Mouse (Mus musculus) heart, postnatal 0 days (tissue): ENCODE results near the gene Dram1. TPM values are rescaled to one million over a fixed set of nuclear protein-coding genes. Genes with fewer than 3 reads are reported as not detected.

Experiments
- ATAC-seq: fragments of 200-750 bp; cut with Nextera tagmentation; 2 replicates; pipeline ENCODE4 v1.8.0; 2017; ENCODE audit warnings: low read depth, moderate number of reproducible peaks, moderate library complexity; ENCODE audit not compliant: insufficient read depth
- DNase-seq: peaks from one replicate; pipeline ENCODE4 v3.0.0-alpha.2; 2016; ENCODE audit warnings: low spot score
- H3K27ac ChIP-seq: fragments of 300-500 bp; sonication (generic); 2 replicates; pipeline ENCODE4 v1.5.1; 2014; ENCODE audit warnings: low read depth, mild to moderate bottlenecking
- H3K27me3 ChIP-seq: fragments of 300-500 bp; sonication (generic); 2 replicates; pipeline ENCODE4 v1.6.1; 2014; ENCODE audit warnings: low read length, mixed read lengths; ENCODE audit not compliant: control insufficient read depth, insufficient read depth
- H3K36me3 ChIP-seq: fragments of 300-500 bp; sonication (generic); replicated peaks from 2 replicates; pipeline ENCODE4 v1.6.1; 2014; ENCODE audit warnings: low read length, mixed read lengths; ENCODE audit not compliant: control insufficient read depth, insufficient read depth
- H3K4me1 ChIP-seq: fragments of 300-500 bp; sonication (generic); 2 replicates; pipeline ENCODE4 v1.6.1; 2014; ENCODE audit warnings: antibody characterized with exemption; ENCODE audit not compliant: control insufficient read depth, insufficient read depth
- H3K4me2 ChIP-seq: fragments of 300-500 bp; sonication (generic); 2 replicates; pipeline ENCODE4 v1.6.1; 2014; ENCODE audit warnings: low read depth, mild to moderate bottlenecking, low read length, moderate library complexity
- H3K4me3 ChIP-seq: fragments of 300-500 bp; sonication (generic); 2 replicates; pipeline ENCODE4 v1.5.1; 2014; ENCODE audit warnings: low read depth, low read length
- H3K9ac ChIP-seq: fragments of 300-500 bp; sonication (generic); replicated peaks from 2 replicates; pipeline ENCODE4 v1.6.1; 2014; ENCODE audit warnings: low read depth, low read length, mixed read lengths
- H3K9me3 ChIP-seq: fragments of 300-500 bp; sonication (generic); replicated peaks from 2 replicates; pipeline ENCODE4 v1.6.1; 2016; ENCODE audit warnings: low read length; ENCODE audit not compliant: control insufficient read depth
- CTCF ChIP-seq: IDR thresholded peaks from 2 replicates; pipeline ENCODE4 v1.5.1; 2016; ENCODE audit warnings: antibody characterized with exemption, control low read depth, low read depth
- EP300 ChIP-seq: IDR thresholded peaks from 2 replicates; pipeline ENCODE4 v1.6.1; 2016; ENCODE audit warnings: antibody characterized with exemption, low read depth
- WGBS: fragments of 180-500 bp; shearing (Covaris S2); extraction: QIAGEN DNeasy Blood & Tissue Kit; methylation state at CpG from one replicate; pipeline ENCODE4 v1.1.7; 2014; 5-methylcytosine and 5-hydroxymethylcytosine counted together
- polyA plus RNA-seq: library from polyadenylated mRNA; unstranded; fragments of >200 nt; fragmentation: Nextera tagmentation; extraction: Ambion mirVana; gene quantifications from 2 replicates; pipeline ENCODE4 v1.2.1, GENCODE M21; 2015
- total RNA-seq: library from RNA; depleted of rRNA; stranded (reverse); fragments of >200 nt; gene quantifications from 2 replicates; pipeline ENCODE4 v1.2.3, GENCODE M21; 2014; ENCODE audit warnings: low replicate concordance

The Dram1 gene
- total and polyA plus RNA-seq, 2 experiments from 2014 or later = 1.5 to 1.8 TPM

- Histone ChIP-seq H3K9me3 (no peaks in the 10 kb centered on the region), H3K9ac (no peak overlapping the region), H3K4me3 (no peak overlapping the region), H3K27ac (peak overlapping the region; percentile 77), H3K4me1 (peaks cover 21% of the 10 kb centered on the region), H3K4me2 (no peak overlapping the region), H3K27me3 (no peaks in the 10 kb centered on the region), H3K36me3 (peaks cover 11% of the 10 kb centered on the region; the same call in 1 of the 2 replicates)
- 31% methylated on average over 7 of the region's 7 CpGs for WGBS
- peak; percentile 80 for ATAC-seq
- peak; percentile 78 for DNase-seq
- TF ChIP-seq CTCF (no peak), EP300 (0 out of 2 replicates have a peak, but pooled peaks have one; percentile 39)
Observed at GRCm38 (mm10) chr10:88405812-88406211, 26.9 kb upstream of the Dram1 start.

DNA sequence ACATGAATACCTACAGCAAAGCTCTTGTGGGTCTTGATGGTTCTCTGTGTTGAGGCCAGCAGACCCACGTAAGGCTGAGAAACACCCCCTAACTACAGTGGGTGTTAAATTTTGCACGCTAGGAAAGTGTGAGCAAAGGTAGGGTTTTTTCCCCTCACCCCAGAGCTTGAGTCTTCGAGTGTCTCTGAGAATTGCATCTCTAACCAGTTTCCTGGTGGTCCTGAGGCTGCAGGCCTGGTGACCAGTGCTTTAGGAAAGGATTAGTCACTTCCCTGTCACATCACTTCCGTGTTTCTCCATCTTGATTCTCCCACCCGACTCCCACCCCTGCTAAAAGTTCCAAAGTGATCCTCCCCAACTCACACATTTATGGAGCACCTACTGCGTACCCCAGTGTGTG is 25.3 kb upstream of the Dram1 start:
- Histone ChIP-seq H3K9me3 (no peaks in the 10 kb centered on the region), H3K4me3 (no peak overlapping the region), H3K27me3 (no peaks in the 10 kb centered on the region), H3K4me1 (peaks cover 15% of the 10 kb centered on the region; the same call in 1 of the 2 replicates), H3K4me2 (no peak overlapping the region), H3K27ac (no peak overlapping the region), H3K36me3 (peaks cover 11% of the 10 kb centered on the region; the same call in 1 of the 2 replicates), H3K9ac (no peak overlapping the region)
- WGBS = 84% methylated on average over 6 of the region's 6 CpGs
- TF ChIP-seq CTCF (no peak), EP300 (no peak)
- ATAC-seq = no peak
- DNase-seq = no peak

DNA sequence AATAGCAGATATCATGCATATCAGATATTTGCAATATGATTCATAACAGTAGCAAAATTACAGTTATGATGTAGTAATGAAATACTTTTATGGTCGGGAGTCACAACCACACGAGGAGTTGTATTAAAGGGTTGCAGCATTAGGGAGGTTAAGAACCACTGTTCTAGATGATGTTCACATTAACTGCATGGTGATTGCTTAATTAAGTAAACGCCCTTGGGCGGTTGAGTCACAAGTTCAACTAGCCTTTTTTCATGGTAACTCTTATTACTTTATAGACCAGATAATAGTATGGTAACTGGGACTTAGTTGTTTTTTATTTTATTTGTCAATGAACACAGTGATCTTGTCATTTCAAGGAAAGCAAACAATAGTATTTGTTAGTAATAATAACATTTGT is 24.1 kb upstream of the Dram1 start:
- Histone ChIP-seq H3K36me3 (peaks cover 11% of the 10 kb centered on the region; the same call in 1 of the 2 replicates), H3K27me3 (no peaks in the 10 kb centered on the region), H3K9ac (no peak overlapping the region), H3K4me3 (no peak overlapping the region), H3K4me2 (no peak overlapping the region), H3K9me3 (no peaks in the 10 kb centered on the region), H3K27ac (no peak overlapping the region), H3K4me1 (0 out of 2 replicates have a peak, but pooled peaks cover 8% of the 10 kb centered on the region)
- DNase-seq (no peak), ATAC-seq (no peak)
- TF ChIP-seq EP300 = no peak
- no peak for TF ChIP-seq CTCF
- WGBS = 90% methylated on average over 4 of the region's 4 CpGs

DNA sequence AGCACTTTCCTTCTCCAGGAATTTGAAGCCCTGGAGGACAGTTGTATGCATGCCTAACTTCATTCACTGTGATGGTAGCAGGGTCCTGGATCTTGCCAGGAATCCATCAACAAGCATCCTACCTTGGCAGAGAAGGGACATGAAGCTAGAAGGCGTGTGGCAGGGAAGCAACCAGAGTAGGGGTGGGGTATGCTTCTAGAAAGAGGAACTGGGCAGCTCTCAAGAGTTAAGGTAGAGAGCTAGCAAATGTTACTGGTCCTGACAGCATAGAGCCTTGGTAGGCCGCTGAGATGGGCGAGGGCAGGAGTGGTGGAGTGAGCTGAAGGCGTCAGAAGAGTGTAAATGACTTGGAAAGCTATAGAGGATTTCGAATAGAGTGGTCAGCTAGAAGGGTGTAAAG is 20.4 kb upstream of the Dram1 start:
- WGBS = 88% methylated on average over 5 of the region's 5 CpGs
- Histone ChIP-seq H3K27ac (no peak overlapping the region), H3K36me3 (peaks cover 11% of the 10 kb centered on the region; the same call in 1 of the 2 replicates), H3K9ac (no peak overlapping the region), H3K4me3 (no peak overlapping the region), H3K27me3 (no peaks in the 10 kb centered on the region), H3K9me3 (no peaks in the 10 kb centered on the region), H3K4me2 (no peak overlapping the region), H3K4me1 (no peaks in the 10 kb centered on the region)
- ATAC-seq = no peak
- no peak for DNase-seq
- TF ChIP-seq CTCF (no peak), EP300 (no peak)

GRCm38 (mm10) chr10:88398668-88399243 is 19.9 kb upstream of the Dram1 start:
- H3K4me3 ChIP-seq = no peak overlapping the region
- no peaks in the 10 kb centered on the region for H3K4me1 ChIP-seq
- H3K36me3 ChIP-seq = peaks cover 11% of the 10 kb centered on the region; the same call in 1 of the 2 replicates
- ATAC-seq (no peak), DNase-seq (no peak)
- no peak overlapping the region for H3K4me2 ChIP-seq
- H3K9me3 ChIP-seq = no peaks in the 10 kb centered on the region
- H3K27ac ChIP-seq = no peak overlapping the region
- H3K27me3 ChIP-seq = no peaks in the 10 kb centered on the region
- TF ChIP-seq EP300 = no peak
- H3K9ac ChIP-seq = no peak overlapping the region
- WGBS = 75% methylated on average over 6 of the region's 6 CpGs
